Mouse (Mus musculus) heart, adult 8-10 months (tissue): Measurements from ENCODE around the gene Smyd5. TPM values are rescaled to one million over a fixed set of nuclear protein-coding genes. Genes with fewer than 3 reads are reported as not detected.

Experiments used
- DNase-seq: peaks from one replicate; pipeline ENCODE4 v3.0.0; 2022; ENCODE audit warnings: low spot score
- total RNA-seq, 4 experiments: library from RNA; stranded (reverse); gene quantifications; 2 replicates each; pipeline ENCODE4 v1.2.4; 2022

Smyd5 gene
- total RNA-seq = 10 to 100 TPM; 10.8 to 12.4 (median 11.6) TPM

DNA sequence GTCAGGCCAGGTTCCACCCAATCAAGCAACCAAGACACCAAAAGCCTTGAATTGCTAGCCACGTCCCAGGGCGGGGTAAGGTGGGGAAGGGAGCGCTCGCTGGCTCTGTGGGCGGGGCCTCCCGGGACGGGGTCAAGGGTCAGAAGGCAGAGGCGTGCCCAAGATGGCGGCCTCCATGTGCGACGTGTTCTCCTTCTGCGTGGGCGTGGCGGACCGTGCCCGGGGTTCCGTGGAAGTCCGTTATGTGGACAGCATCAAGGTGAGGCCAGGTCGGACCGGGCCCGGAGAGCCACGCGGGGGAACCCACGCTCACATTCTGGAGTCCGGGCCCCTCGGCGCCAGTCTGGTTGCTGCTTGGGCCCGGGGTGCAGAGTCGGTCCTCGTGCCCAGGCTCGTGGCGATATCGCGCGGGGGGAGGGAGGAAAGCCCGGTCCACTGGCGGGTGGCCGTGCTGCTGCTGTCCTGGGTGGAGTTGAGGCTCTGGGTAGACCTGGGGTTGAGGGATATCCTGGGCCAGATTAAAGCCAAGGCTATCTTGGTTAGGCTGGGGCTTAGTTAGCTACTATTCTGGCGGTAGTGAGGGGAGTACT, at the start of gene Smyd5:
Smyd5 (plus strand) TSS at position 148 of the 590 bp plus-strand sequence.
- DNase-seq = peak; percentile 79

DNA sequence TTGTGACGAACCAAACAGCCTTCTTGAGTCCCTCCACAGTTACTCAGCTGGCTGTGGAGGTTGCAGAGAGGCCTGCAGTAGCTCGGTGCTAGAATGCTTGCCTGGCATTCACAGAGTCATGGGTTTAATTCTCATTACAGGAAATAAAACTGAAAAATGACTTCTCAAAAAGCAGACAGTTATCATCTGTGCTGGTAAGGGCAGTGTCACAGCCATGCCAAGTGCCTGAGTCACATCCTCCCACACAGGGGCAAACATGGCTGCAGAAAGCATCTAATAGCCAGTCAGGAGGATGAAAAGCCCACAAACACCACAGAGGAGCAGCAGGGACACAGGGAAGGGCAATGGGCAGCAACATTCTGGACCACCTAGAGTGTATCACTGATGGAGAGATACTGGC, 49.0 kb upstream of the Smyd5 start:
- DNase-seq = no peak

DNA sequence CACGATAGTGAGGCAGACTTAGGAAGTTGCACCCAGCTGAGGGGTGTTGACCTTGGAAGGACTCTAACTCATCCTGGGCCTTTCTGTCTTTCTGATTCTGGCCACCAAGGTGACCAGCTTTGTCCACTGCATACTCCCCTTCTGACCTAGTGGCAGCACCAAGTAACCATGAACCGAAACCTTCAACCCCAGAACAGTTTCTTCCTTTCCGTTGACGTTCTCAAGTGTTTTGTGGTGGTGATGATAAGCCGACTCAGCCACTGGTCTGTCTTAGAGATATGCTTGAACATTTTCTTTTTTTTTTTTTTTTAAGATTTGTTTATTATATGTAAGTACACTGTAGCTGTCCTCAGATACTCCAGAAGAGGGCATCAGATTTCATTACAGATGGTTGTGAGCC, 43.2 kb upstream of the Smyd5 start:
- no peak for DNase-seq

DNA sequence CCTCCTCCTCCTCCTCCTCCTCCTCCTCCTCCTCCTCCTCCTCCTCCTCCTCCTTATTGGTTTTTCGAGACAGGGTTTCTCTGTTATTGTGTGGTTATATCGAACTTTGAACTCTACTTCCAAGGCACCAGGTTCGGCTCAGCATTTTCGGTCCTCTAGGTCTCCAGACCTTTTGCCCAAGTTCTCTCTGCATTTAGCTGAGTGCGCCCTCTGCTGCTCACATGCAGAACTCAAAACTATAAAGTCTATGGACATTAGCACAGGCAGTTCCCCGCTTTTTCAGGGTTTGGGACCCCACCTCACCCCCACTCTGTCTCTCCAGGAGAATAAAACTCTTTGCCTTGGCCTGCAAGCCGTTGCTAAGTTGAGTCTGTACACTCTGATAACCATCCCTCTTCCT, 40.0 kb upstream of the Smyd5 start:
- DNase-seq = no peak

DNA sequence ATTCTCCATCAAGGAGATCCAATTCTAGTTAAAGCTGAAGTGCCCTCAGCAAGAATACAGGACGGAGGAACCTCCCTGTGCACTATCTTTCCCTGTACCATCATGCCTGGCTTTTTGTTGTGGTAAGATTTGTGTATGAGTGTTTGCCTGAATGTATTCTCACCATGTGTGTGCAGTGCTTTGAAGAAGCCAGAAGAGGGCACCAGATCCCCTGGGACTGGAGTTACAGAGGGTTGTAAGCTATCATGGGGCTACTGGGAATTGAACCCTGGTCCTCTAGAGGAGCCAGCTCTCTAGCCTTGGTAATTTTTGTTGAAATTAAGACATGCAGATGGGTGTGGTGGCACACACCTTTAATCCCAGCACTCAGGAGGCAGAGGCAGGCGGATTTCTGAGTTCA, 36.4 kb upstream of the Smyd5 start:
- no peak for DNase-seq

DNA sequence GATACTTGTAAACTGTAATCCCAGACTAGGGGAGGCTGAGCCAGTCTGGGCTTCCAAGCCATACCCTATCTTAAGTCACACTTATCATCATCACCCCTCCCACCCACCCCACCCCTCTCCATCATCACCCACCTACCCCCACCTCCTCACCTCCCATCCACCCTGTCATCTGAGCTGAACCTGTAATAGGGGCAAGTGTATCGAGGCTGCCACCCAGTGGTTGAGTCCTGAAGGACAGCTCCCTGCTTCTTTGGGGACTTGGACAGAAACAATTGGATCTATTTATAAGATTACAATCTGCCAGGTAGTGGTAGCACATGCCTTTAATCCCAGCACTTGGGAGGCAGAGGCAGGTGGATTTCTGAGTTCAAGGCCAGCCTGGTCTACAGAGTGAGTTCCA, 34.6 kb upstream of the Smyd5 start:
- DNase-seq = peak; percentile 48

DNA sequence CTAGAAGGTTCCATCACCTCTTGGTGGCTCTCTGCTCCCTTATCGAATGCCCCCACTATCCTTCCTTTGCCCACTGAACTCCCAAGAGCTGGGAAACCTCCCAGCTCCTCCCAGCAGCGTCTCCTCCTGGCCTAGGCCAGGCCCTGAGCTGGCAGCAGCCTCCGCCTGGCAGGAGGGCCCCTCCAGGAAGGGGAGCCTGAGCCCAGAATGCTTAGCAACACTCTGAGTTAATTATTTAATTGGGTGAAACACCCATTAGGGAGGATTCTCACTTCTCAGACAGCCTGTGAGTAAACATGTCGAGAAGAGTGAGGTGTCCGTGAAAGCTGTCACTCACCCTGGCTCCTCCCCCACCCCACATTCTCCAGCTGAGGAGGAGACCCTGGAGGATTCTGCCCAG, 32.1 kb upstream of the Smyd5 start:
- DNase-seq = no peak

DNA sequence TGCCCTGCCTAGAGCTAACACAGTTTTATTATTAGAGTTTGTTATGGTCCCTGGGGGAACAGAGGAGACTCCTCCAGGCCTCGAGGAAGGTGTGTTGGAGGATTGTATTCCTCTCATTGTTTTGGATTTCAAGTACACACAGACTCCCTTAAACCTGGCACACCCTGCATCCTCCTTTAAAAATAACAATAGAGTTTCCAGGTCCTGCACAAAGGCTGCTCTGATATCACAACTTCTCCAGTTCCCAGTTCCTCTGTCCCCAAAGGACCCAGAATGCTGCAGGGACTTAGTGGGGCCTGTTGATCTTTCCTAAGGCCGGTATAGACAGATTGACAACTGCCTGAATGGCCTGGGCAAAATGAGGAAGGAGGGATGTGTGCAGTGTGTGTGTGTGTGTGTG, 29.2 kb upstream of the Smyd5 start:
- DNase-seq = peak; percentile 76

DNA sequence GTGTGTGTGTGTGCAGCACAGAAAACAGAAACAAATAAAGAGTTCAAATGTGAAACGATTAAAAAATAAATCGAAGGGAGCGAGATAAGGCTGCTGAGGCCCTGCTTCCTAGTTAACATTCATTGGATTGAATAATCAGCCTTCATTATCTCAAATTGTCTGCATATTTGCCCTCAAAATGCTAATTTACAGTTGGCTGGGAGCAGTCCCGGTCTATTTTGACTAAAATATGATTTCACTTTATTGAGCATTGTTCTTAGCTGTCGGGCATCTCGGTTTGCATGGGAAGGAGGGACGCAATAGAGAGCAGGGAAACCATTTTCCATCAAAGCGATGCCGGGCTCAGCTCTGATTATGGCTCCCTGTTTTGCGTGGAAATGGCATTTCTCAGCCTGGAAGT, 28.8 kb upstream of the Smyd5 start:
- DNase-seq = no peak

DNA sequence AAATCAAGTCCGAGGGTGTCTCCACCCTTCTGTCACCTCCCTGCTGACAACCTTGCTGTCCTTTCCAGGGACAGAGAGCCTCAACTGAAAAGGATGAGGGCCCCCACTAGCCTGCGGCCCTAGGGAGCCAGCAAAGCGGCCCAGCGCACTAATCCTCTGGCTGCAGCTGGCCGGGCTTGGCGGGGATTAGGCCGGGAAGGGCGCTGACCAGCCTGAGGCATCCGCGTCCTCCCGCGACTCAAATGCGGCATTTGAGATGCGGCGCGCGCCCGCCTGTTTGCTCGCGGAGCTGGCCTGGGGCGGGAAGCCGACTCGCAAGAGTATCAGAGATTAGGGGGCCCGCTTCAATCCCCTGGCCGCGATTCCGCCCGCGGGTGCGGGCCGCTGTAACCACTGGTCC, 22.8 kb upstream of the Smyd5 start:
- DNase-seq = no peak

DNA sequence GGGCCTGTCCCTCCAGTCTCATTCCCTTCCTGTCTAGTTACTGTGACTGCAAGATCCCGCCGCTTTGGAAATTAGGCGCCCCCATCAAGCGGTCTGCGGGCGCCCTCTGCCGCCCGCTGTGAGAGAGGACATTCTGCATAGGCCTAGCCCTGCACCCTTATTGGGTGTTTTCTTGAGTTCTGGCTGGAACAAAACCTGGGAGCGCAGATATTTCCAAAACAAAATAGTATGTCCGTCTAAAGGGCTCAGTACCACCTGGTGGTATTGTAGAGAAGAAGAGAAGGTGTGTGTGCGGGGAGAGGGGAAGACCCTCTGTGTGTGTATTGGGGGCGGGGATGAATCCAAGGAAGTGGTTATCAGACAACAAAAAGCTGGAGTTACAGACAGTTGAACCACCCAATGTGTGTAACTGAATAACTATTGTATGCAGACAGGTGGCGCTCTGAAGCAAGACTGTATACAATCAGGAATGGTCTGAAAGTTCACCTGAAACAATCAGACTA, 21.0 kb upstream of the Smyd5 start:
- DNase-seq = peak; percentile 40

DNA sequence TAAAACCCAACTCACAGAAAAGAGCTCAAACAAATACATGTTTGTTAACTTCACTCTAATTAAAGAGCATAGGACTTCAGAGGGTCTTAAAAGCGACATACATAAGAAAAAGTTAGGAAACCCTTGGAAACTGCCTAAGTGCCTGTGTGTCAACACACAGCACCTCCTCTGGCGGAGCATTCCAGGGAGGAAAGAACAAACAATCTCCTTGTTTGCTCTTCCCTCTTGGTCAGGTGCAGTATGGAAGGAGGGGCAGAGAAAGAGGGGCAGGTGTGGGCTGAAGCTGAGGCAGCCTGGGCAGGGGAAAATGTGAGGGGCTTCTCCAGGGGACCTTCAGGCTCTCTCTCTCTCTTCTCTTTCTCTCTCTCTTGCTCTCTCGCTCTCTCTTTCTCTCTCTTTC, 16.0 kb upstream of the Smyd5 start:
- no peak for DNase-seq

DNA sequence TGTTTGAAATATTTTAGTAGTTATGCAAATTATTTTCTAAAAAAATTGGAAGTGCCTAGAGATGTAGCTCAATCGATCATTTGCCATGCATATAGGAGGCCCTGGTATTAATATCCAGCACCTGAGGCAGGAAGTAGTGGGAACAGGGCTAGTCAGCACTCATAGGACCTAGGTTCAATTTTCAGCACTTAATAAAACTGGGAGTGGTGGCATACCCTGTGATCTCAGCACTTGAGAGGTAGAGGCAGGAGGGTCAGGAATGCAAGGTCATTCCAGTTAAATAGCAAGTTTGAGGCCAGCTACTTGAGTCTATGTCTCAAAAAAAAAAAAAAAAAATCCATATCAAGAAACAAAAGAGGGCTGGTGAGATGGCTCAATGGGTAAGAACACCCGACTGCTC, 12.6 kb upstream of the Smyd5 start:
- DNase-seq = no peak

DNA sequence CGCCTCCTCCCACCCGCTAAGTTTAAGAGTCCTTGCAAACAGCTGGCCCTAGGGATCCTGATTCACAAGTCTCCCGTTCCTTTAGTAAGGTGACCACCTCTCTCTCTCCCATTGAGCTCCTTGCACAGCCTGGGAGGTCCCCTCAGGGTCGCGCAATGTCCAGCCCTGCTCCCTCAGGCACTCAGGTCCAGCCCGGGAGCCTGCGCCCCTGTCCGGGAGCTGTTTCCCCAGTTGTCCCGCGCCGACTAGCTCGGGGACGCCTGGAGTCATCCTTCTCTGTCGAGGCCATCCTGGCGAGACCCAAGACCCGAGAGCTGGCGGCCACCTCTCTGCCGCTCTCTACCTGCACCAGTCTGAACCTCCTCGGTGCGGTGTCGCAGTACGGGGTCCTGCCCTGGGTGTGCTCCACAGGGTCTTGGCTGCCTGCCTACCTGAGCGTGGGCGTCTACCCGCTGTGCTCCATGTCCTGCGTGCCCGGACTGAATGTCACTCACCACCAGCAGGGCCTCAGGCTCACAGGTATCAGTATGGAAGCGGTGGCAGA, 7.9 kb upstream of the Smyd5 start, which contains the start of gene Noto:
Noto (plus strand) TSS at position 51 of the 544 bp plus-strand sequence.
- no peak for DNase-seq

DNA sequence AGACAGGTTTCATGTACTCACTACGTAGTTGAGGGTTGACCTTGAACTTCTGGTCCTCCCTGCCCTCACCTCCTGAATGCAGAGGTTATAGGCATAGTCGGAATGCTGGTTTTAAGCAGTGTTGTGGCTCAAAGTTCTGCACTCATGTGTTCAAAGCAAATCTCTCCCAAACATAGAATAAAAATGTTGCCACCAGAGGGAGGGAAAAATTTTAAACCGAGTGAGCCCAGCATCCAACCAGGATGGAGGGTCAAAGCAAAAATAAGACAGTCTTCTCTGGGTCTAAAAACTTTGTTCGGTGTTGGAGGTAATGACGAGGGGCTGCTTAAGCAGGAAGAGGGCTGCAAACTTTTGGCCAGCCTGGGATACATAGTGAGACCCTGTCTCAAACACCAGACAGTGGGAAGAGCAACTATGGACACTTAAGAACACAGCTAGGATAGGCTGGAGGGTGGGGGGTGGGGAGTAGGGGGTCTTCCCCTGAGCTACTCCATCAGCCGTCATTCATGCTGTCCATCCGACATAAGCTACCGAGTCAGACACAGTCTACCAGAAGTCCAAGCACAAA, 431 bp upstream of the Smyd5 start:
- DNase-seq = no peak

DNA sequence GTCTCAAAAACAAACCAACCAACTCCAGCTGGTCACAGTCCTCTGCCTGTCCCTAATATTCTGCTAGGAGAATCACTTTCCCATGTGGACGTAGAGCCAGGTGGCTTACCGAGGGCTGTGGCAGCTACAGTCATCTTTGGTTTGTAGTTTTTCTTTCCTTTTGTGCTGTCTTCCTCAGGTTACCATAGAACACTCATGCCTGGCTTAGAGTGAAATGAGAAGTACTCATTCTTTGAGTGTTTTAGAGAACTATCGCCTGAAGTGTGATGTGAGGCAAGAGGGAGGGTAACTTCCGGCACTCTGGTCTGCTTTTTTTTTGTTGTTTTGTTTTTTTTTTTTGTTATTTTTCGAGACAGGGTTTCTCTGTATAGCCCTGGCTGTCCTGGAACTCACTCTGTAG, 2.1 kb downstream of the Smyd5 start:
- DNase-seq = no peak

DNA sequence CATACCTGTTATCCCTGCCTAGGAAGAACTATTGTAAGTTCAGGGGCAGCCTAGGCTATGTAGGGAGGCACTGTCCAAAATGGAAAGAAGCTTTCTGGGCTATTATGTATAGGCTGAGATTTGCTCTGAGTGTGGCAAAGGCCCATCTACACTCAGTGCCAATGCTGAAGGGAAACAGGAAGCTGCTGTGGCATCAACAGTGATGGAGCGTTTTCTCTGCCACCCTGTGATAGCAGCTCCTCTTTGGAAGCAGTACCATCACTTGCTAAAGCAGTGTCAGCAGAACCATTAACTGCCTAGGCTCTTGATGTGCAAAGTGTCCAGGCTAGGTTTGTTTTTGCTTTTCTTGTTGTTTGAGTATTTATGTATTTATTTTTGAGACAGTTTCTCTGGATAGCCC, 4.4 kb downstream of the Smyd5 start:
- no peak for DNase-seq

DNA sequence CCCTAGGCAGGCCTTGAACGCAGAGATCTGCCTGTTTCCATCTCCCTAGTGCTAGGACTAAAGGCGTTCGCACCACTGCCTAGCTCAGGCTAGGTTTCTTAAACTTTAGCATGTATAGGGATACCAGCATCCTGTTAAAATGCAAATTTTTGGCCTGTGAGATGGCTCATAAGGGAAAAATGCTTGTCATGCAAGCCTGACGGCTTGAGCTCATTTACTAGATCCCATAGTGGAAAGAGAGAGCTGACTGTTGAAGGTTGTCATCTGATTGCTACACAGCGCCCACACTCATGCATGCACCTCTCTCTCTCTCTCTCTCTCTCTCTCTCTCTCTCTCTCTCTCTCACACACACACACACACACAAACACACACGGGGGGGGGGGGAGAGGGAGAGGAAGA, 4.8 kb downstream of the Smyd5 start:
- no peak for DNase-seq

DNA sequence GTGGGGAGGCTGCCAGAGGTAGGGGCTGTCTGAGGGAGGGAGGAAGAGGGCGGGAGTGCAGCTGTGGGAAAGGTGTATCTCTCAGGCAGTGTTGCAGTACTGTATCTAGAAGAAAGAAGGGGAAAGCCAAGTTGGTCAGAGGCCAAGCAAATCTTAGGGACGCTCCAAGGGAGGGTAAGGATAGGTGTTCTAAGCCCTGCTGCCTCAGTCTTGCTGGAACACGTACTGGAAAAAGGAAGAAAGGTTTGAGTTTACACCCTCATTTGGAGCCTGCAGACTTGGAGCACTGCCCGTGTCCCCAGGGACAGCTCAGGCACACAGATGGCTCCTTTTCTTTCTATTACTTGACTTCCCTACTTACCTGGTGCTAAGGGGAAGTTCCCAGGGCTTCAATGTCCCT, 9.4 kb downstream of the Smyd5 start:
- no peak for DNase-seq

DNA sequence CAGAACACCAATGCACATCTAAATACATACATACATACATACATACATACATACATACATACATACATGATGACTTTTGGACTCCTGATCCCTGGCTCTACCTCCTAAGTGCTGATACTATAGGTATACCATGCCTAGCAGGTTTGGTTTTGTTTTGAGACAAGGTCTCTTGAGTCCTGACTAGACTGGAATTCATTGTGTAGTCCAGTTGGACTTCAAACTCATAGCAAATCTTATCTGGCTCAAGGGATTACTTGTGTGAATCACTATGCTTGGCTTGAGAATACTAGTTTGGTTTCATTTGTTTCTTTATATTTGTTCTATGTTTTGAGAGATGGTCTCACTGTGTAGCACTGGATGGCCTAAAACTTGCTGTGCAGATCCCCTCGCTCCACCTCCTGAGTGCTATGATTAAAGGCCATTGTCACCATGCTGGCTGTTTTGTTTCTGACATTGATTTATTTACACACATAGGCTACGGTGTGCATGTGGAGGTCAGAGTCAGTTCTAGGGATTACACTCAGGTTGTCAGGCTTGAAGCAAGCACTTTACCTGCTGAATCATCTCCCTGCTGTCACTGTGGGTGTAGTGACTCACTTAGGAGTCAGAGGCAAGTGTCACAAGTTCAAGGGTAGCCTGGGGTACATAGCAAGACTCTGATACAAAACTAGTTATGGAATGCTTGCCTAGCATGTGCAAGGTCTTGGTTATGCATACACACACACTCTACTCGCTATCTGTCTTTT, 11.9 kb downstream of the Smyd5 start:
- no peak for DNase-seq

DNA sequence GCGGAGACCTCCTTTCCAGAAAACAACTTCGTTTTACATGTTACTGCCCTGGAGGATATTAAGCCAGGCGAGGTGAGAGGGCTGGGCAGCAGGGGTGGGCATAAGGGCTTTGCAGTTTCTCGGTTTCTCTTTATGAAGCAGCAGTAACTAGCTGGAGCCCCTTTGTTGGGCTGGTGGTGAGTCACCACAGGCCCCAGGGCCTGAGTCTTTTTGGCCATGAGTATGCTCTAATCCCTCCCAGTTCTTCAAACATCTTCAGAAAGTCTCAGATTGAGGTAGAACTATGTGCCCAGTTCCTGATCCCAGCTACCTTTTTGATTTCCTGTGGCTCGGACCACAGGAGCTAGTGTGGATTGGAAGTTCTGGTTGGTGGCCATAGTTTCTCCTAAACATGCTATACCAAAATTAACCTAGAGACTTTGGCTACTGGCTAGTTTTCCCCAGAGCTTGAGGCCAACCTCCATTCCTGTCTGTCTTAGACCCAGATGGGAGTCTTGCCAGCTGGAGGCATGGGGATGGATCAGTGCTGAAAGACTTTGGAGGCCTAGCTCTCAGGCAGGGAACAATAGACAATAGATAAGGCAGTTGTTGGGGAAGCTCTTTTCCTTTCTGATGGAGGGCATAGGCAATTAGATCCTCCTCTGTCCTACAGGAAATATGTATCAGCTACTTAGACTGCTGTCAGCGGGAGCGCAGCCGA, 12.6 kb downstream of the Smyd5 start:
- DNase-seq = no peak

DNA sequence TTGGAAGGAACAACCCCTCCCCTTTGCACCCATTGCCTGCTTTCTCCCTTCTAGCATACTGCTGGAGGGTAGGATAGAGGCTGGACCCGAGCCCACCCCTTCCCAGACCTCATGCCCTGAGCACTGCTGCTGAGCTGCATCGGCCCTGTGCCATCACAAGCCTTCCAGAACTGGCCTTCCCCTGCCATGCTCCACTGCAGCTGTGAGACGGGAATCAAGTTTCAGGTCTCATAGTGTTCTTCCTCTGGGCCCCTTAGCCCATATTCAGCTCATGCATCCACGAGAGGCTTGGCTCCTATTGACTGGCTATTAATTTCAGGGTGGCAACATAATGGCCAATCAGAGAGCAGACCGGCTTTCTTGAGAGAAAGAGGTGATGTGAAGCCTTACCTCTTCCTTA, 13.5 kb downstream of the Smyd5 start:
- no peak for DNase-seq
